Mouse (Mus musculus): ENCODE measurements around the gene Il19.

DNA sequence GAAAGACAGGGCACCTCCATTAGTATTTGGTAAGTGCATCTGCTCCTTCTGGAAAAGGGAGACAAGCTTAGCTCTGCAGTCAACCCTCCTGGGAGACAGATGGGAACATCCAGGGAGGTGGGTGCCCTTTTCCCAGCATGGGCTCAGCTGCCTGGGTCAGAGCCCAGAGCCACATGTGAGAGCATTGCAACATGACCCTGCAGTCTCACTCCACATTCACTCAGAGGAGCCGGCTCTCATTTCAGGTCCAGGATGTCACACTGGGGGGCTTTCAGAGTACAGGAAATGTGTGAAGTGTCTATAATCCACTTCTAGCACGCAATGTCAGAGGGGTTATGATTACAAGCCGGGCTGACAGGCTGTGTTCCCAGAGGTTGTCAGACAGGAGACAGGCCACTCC lies 1.9 kb upstream of the Il19 start:
- TF ChIP-seq CTCF (IDR thresholded peaks at IDR 0.05), result no peak
- no peak for TF ChIP-seq EP300 (IDR thresholded peaks at IDR 0.05)

All from lung, postnatal 0 days (tissue).